Mouse (Mus musculus) kidney, postnatal 0 days (tissue): Measurements from ENCODE around the gene Kifc5b. TPM values are rescaled to one million over a fixed set of nuclear protein-coding genes. Genes with fewer than 3 reads are reported as not detected.

Experiments used
- ATAC-seq: fragments of 200-750 bp; cut with Nextera tagmentation; replicated peaks from 2 replicates; pipeline ENCODE4 v1.8.0; 2017; ENCODE audit warnings: low read depth, moderate number of reproducible peaks, moderate TSS enrichment, moderate library complexity; ENCODE audit not compliant: low FRiP score
- DNase-seq: peaks from one replicate; pipeline ENCODE4 v3.0.0-alpha.2; 2016; ENCODE audit warnings: low spot score
- H3K27ac ChIP-seq: fragments of 300-500 bp; sonication (generic); 2 replicates; pipeline ENCODE4 v1.5.1; 2014; ENCODE audit warnings: mild to moderate bottlenecking
- H3K27me3 ChIP-seq: fragments of 300-500 bp; sonication (generic); 2 replicates; pipeline ENCODE4 v1.6.1; 2014; ENCODE audit warnings: low read length, mixed read lengths; ENCODE audit not compliant: insufficient read depth
- H3K36me3 ChIP-seq: fragments of 300-500 bp; sonication (generic); 2 replicates; pipeline ENCODE4 v1.6.1; 2014; ENCODE audit warnings: low read length, mixed read lengths; ENCODE audit not compliant: insufficient read depth
- H3K4me1 ChIP-seq: fragments of 300-500 bp; sonication (generic); replicated peaks from 2 replicates; pipeline ENCODE4 v1.6.1; 2014; ENCODE audit warnings: antibody characterized with exemption, low read length, mixed read lengths; ENCODE audit not compliant: insufficient read depth
- H3K4me2 ChIP-seq: fragments of 300-500 bp; sonication (generic); 2 replicates; pipeline ENCODE4 v1.6.1; 2014; ENCODE audit warnings: mild to moderate bottlenecking, low read length, moderate library complexity, mixed read lengths
- H3K4me3 ChIP-seq: fragments of 300-500 bp; sonication (generic); replicated peaks from 2 replicates; pipeline ENCODE4 v1.5.1; 2014; ENCODE audit warnings: low read depth, low read length
- H3K9ac ChIP-seq: fragments of 300-500 bp; sonication (generic); 2 replicates; pipeline ENCODE4 v1.6.1; 2014; ENCODE audit warnings: low read depth, low read length
- H3K9me3 ChIP-seq: fragments of 300-500 bp; sonication (generic); replicated peaks from 2 replicates; pipeline ENCODE4 v1.6.1; 2016; ENCODE audit warnings: low read length, inconsistent platforms, mixed read lengths
- CTCF ChIP-seq: IDR thresholded peaks from 2 replicates; pipeline ENCODE4 v1.5.1; 2016; ENCODE audit warnings: antibody characterized with exemption, low read depth, mild to moderate bottlenecking, moderate library complexity
- WGBS: fragments of 180-500 bp; shearing (Covaris S2); extraction: QIAGEN DNeasy Blood & Tissue Kit; methylation state at CpG from one replicate; pipeline ENCODE4 v1.1.7; 2014; 5-methylcytosine and 5-hydroxymethylcytosine counted together
- polyA plus RNA-seq: library from polyadenylated mRNA; unstranded; fragments of >200 nt; fragmentation: Nextera tagmentation; extraction: Ambion mirVana; gene quantifications from 2 replicates; pipeline ENCODE4 v1.2.1, GENCODE M21; 2015

The Kifc5b gene
- polyA plus RNA-seq, 1 experiment from 2014 or later, result 1.3 TPM

DNA sequence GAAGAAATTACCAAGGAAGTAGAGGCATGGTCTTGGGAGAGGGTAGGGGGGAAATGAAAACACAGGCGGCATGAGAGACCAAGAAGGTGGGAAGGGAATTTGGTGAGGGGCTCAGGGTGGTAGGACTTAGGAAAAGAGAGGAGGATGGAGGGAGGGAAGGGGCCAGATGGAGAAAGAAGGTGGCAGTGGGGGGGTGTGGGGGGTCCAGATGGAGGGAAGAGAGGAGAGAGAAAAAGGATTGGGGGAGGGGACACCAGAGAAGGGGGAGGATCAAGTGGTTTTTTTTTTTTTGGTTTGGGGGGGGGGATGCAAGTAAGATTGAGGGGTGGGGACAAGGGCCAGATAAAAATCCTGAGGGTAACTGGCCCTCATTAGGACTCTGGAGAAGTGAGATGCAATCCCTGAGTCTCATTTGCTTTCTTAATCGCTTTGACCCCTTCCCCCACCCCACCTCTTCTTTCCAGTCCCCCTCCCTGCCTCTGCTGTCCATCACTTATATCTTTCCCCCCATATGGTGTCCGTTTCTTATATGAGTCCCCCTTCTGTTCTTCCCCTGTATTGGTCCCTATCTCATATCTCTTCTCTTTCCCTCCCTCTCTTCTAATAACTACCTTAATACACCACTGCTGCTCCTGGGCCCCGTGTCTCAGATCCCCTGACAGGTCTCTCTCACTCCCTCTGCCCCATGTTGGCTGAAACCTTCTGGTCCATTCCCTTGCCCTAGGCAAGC lies 25.1 kb downstream of the Kifc5b start:
- ATAC-seq, result no peak
- WGBS, result 18% methylated on average over 3 of the region's 4 CpGs
- TF ChIP-seq CTCF, result no peak
- peaks cover 30% of the 10 kb centered on the region for H3K4me1 ChIP-seq
- H3K4me3 ChIP-seq, result peak overlapping the region; percentile 46
- H3K4me2 ChIP-seq, result peak overlapping the region; percentile 69
- no peaks in the 10 kb centered on the region for H3K36me3 ChIP-seq
- H3K27ac ChIP-seq, result no peak overlapping the region
- no peak overlapping the region for H3K9ac ChIP-seq
- no peak for DNase-seq
- no peaks in the 10 kb centered on the region for H3K27me3 ChIP-seq
- no peaks in the 10 kb centered on the region for H3K9me3 ChIP-seq

DNA sequence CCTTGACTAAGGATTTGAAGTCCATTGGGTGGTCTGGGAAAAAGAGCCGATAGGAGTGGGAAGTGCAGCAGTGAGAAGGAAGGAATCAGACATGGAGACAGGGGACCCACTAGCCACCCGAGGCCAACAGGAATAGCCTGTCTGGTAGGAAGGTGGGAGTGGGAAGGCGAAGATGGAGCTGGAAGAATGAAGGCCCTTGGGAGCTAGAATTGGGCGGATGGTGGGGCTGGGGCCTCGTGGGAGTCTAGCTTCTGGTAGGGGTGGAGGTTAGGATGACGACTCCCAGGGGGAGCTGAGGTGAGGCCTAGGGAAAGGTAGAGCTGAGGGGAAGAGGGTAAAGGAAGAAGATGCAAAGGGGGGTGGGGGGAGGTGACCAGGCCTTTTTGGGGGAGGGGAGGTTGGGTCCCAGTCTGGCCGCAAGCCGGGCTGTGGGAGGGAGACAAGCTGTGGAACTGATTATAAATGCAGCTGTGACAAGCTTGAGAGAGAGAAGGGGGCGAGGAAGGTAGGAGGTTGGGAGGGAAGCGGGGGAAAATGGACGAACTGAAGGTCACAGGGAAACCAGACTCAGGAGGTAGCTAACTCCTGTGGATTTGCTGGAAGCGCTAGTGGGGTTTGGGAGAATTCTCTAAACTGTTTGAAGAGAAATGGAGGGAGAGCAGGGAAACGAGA lies 29.1 kb downstream of the Kifc5b start:
- Histone ChIP-seq H3K4me1 (peaks cover 20% of the 10 kb centered on the region), H3K4me2 (peak overlapping the region; percentile 79), H3K9me3 (no peaks in the 10 kb centered on the region), H3K4me3 (peak overlapping the region; percentile 32), H3K27me3 (no peaks in the 10 kb centered on the region), H3K36me3 (no peaks in the 10 kb centered on the region), H3K27ac (peak overlapping the region; percentile 76), H3K9ac (peak overlapping the region; percentile 55)
- WGBS, result 27% methylated on average over 13 of the region's 13 CpGs
- TF ChIP-seq CTCF, result no peak
- DNase-seq (peak; percentile 40), ATAC-seq (no peak)

DNA sequence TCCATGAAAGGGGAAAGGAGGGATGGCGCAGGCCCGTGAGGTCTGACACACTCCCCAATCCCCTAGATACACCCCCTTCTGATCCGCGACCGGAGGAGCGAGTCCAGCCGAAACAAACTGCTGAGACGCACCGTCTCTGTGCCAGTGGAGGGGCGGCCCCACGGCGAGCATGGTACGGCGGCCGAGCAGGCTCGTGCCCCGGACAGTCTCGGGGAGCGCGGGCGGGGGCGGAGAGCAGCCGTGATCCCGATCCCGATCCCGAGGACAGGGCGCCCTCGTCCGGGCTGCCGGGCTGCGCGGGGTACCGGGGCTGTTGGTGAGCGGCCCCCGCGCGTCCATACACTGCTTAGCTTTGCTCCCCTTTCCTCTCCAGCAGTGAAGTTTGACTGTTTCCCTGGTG lies 29.7 kb downstream of the Kifc5b start:
- peak overlapping the region; percentile 55 for H3K9ac ChIP-seq
- H3K36me3 ChIP-seq, result no peaks in the 10 kb centered on the region
- H3K4me3 ChIP-seq, result peak overlapping the region; percentile 32
- H3K27ac ChIP-seq, result peak overlapping the region; percentile 76
- ATAC-seq (peak; percentile 51; the same call in 1 of the 2 replicates), DNase-seq (peak; percentile 66)
- H3K4me1 ChIP-seq, result peaks cover 23% of the 10 kb centered on the region
- no peaks in the 10 kb centered on the region for H3K9me3 ChIP-seq
- TF ChIP-seq CTCF, result peak; percentile 40; the same call in 1 of the 2 replicates
- no peaks in the 10 kb centered on the region for H3K27me3 ChIP-seq
- peak overlapping the region; percentile 79 for H3K4me2 ChIP-seq
- WGBS, result 1% methylated on average over 36 of the region's 37 CpGs

DNA sequence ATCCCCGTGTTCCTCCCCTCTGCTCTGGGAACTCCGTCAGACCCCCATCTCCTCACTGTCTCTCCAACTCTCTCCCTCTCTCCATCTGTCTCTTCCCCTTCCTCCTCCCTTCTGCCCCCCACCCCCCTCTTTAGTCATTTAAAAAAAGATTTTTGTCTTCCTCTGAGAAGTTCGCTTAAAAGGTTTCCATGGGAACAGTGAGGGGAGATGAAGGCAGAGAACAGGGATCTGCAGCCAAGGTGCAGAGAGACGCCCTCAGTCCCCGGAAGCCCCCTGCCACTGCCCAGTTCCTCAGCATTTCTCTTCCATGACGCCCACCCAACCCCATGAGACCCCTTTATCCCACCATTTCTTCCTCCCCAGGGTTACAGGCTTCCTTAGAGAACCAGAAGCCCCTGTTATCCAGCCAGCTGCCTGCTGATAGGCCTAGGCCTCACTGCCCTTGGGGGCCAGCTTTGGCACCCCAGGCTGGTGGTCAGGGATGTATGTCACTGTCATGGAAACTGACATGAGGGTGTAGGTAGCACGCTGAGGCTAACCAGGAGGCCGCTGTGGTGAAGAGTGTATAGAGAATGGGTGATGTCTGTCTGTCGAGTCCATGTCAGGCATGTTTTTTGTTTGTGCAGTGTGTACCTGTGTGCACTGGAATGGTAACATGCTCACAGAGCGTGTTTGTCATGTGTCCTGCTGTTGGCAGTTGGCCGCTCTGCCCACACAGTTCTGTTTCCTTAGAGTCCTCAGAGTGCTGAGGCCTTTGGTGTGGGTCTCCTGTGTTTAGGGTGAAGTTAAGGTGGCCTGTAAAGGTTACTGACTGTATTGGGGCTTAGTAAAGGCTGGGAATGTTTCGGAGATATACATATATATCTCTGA lies 30.6 kb downstream of the Kifc5b start:
- Histone ChIP-seq H3K4me2 (peak overlapping the region; percentile 79), H3K4me3 (peak overlapping the region; percentile 32; the same call in 1 of the 2 replicates), H3K27me3 (no peaks in the 10 kb centered on the region), H3K9me3 (no peaks in the 10 kb centered on the region), H3K9ac (no peak overlapping the region), H3K36me3 (no peaks in the 10 kb centered on the region), H3K27ac (no peak overlapping the region; the same call in 1 of the 2 replicates), H3K4me1 (peaks cover 28% of the 10 kb centered on the region)
- 61% methylated on average over 12 of the region's 12 CpGs for WGBS
- TF ChIP-seq CTCF, result no peak
- no peak for ATAC-seq
- no peak for DNase-seq

DNA sequence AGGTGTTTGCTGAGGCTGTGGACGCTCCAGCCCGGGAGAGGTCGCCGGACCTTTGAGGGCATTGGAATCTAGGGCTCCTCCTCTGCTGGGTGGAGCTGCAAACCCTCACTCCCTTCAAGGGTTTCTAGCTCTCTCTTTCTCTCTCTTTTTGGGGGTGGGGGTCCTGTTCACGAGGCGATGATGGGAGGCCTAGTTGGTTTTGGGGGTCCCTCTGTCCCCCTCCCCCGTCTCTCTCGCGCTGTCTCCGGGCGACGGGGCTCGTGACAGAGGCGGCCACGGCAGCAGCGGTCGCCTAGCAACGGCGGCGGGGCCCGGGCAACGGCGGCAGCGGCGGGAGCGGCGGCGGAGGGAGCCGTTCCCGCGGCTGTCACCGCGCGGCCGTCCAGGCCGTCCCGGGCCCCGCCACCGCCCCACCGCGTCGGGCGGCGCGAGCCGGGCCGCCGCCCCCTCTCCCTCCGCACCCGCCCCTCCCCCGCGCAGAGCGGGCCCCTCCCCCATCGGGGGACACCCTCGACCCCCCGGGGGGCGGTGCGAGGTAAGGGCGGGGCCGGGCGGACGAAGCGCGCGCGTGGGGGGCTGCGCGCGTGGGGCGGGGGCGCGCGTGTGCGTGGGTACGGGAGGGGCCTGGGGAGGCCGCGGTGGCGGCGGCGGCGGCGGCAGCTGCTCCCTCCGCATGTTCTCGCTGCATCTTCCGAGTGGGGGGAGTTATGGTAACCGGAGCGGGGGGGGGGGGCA lies 31.6 kb downstream of the Kifc5b start:
- Histone ChIP-seq H3K9ac (peak overlapping the region; percentile 70), H3K4me1 (peaks cover 38% of the 10 kb centered on the region), H3K4me2 (peak overlapping the region; percentile 100), H3K36me3 (no peaks in the 10 kb centered on the region), H3K27ac (peak overlapping the region; percentile 64), H3K27me3 (no peaks in the 10 kb centered on the region), H3K9me3 (no peaks in the 10 kb centered on the region), H3K4me3 (peak overlapping the region; percentile 78)
- TF ChIP-seq CTCF, result no peak
- no peak for ATAC-seq
- peak; percentile 64 for DNase-seq
- under 1% methylated on average over 28 of the region's 87 CpGs for WGBS
